Mouse (Mus musculus) neural tube, embryonic 14.5 days (tissue): ENCODE results near the gene Adgrl2. TPM values are rescaled to one million over a fixed set of nuclear protein-coding genes. Genes with fewer than 3 reads are reported as not detected.

ENCODE experiments used
- ATAC-seq: fragments of 200-750 bp; cut with Nextera tagmentation; 2 replicates; pipeline ENCODE4 v1.8.0; 2017; ENCODE audit warnings: low read depth, mild to moderate bottlenecking, moderate TSS enrichment, moderate library complexity
- H3K27ac ChIP-seq: fragments of 300-500 bp; sonication (generic); 2 replicates; pipeline ENCODE4 v1.5.1; 2014; ENCODE audit warnings: low read depth, mild to moderate bottlenecking, control low read depth, low read length, moderate library complexity, mixed read lengths
- H3K27me3 ChIP-seq: fragments of 300-500 bp; sonication (generic); 2 replicates; pipeline ENCODE4 v1.6.1; 2014; ENCODE audit warnings: low read length; ENCODE audit not compliant: control insufficient read depth, insufficient read depth
- H3K36me3 ChIP-seq: fragments of 300-500 bp; sonication (generic); 2 replicates; pipeline ENCODE4 v1.6.1; 2014; ENCODE audit warnings: low read length, mixed read lengths; ENCODE audit not compliant: control insufficient read depth, insufficient read depth
- H3K4me1 ChIP-seq: fragments of 300-500 bp; sonication (generic); 2 replicates; pipeline ENCODE4 v1.6.1; 2014; ENCODE audit warnings: low read length; ENCODE audit not compliant: control insufficient read depth, insufficient read depth
- H3K4me2 ChIP-seq: fragments of 300-500 bp; sonication (generic); 2 replicates; pipeline ENCODE4 v1.6.1; 2014; ENCODE audit warnings: mild to moderate bottlenecking, low read depth, low read length, control low read depth
- H3K4me3 ChIP-seq: fragments of 300-500 bp; sonication (generic); 2 replicates; pipeline ENCODE4 v1.5.1; 2014; ENCODE audit warnings: low read depth, low read length, control low read depth, mixed read lengths
- H3K9ac ChIP-seq: fragments of 300-500 bp; sonication (generic); replicated peaks from 2 replicates; pipeline ENCODE4 v1.6.1; 2014; ENCODE audit warnings: low read depth, mild to moderate bottlenecking, control low read depth, low read length, mixed read lengths
- H3K9me3 ChIP-seq: fragments of 300-500 bp; sonication (generic); 2 replicates; pipeline ENCODE4 v1.6.1; 2016; ENCODE audit warnings: low read length; ENCODE audit not compliant: control insufficient read depth
- WGBS: fragments of 180-500 bp; shearing (Covaris S2); extraction: QIAGEN DNeasy Blood & Tissue Kit; methylation state at CpG from one replicate; pipeline ENCODE4 v1.1.7; 2014; 5-methylcytosine and 5-hydroxymethylcytosine counted together
- polyA plus RNA-seq: library from polyadenylated mRNA; unstranded; fragments of >200 nt; fragmentation: Nextera tagmentation; extraction: Ambion mirVana; gene quantifications from 2 replicates; pipeline ENCODE4 v1.2.1, GENCODE M21; 2014

Adgrl2 gene
- polyA plus RNA-seq, 1 experiment from 2014 or later: 243 TPM

- H3K27me3 ChIP-seq: no peaks in the 10 kb centered on the region
- H3K9ac ChIP-seq: no peak overlapping the region
- WGBS: 86% methylated on average over 9 of the region's 9 CpGs
- H3K4me1 ChIP-seq: peaks cover 48% of the 10 kb centered on the region
- H3K36me3 ChIP-seq: no peaks in the 10 kb centered on the region
- H3K27ac ChIP-seq: no peak overlapping the region
- H3K9me3 ChIP-seq: no peaks in the 10 kb centered on the region
- H3K4me2 ChIP-seq: no peak overlapping the region
- no peak for ATAC-seq
- H3K4me3 ChIP-seq: no peak overlapping the region
These were observed 29.5 kb downstream of the Adgrl2 start for GRCm38 (mm10) chr3:148960751-148961289.

GRCm38 (mm10) chr3:148960215-148960614 lies 30.1 kb downstream of the Adgrl2 start:
- Histone ChIP-seq H3K4me2 (no peak overlapping the region), H3K27ac (no peak overlapping the region), H3K9ac (no peak overlapping the region), H3K9me3 (no peaks in the 10 kb centered on the region), H3K4me1 (peaks cover 50% of the 10 kb centered on the region), H3K4me3 (no peak overlapping the region), H3K27me3 (no peaks in the 10 kb centered on the region), H3K36me3 (no peaks in the 10 kb centered on the region)
- WGBS: 81% methylated on average over 10 of the region's 10 CpGs
- ATAC-seq: no peak; the same call in 1 of the 2 replicates

- Histone ChIP-seq H3K9me3 (no peaks in the 10 kb centered on the region), H3K4me2 (peak overlapping the region; percentile 41), H3K27ac (no peak overlapping the region), H3K4me3 (peak overlapping the region; percentile 10; the same call in 1 of the 2 replicates), H3K9ac (no peak overlapping the region), H3K4me1 (peaks cover 46% of the 10 kb centered on the region), H3K27me3 (no peaks in the 10 kb centered on the region), H3K36me3 (no peaks in the 10 kb centered on the region)
- ATAC-seq: 0 out of 2 replicates have a peak, but pooled peaks have one; percentile 42
- 12% methylated on average over 15 of the region's 15 CpGs for WGBS
These were observed 30.9 kb downstream of the Adgrl2 start for GRCm38 (mm10) chr3:148959327-148960025.

- ATAC-seq: no peak
- H3K9ac ChIP-seq: no peak overlapping the region
- no peak overlapping the region for H3K4me3 ChIP-seq
- 38% methylated on average over 5 of the region's 5 CpGs for WGBS
- H3K27ac ChIP-seq: no peak overlapping the region
- H3K4me2 ChIP-seq: no peak overlapping the region; the same call in 1 of the 2 replicates
- H3K4me1 ChIP-seq: peaks cover 46% of the 10 kb centered on the region
- H3K9me3 ChIP-seq: no peaks in the 10 kb centered on the region
- H3K36me3 ChIP-seq: no peaks in the 10 kb centered on the region
- H3K27me3 ChIP-seq: no peaks in the 10 kb centered on the region
These were observed 31.6 kb downstream of the Adgrl2 start for GRCm38 (mm10) chr3:148958714-148959113.

DNA sequence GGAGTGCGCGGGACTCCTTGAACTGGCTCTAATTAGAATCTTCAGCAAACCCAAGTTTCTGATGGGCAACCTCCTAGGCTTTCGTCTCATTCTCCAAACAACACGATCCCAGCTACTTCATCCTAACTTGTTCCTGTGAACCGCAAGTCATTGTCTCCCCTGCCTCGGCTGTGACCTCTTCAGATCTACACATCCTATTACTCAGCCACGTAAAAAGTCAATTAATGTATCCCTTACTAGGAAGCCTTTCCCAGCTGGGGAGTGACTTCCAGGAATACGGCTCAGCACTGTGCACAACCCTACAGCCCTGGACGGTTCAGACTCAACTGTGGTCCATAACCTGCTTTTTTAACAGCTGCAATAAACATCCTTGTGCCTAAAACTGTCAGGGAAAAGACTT lies 32.2 kb downstream of the Adgrl2 start:
- H3K4me3 ChIP-seq: no peak overlapping the region
- no peaks in the 10 kb centered on the region for H3K9me3 ChIP-seq
- ATAC-seq: no peak
- H3K9ac ChIP-seq: no peak overlapping the region
- H3K4me2 ChIP-seq: no peak overlapping the region
- no peaks in the 10 kb centered on the region for H3K36me3 ChIP-seq
- no peak overlapping the region for H3K27ac ChIP-seq
- WGBS: 35% methylated on average over 9 of the region's 9 CpGs
- peaks cover 46% of the 10 kb centered on the region for H3K4me1 ChIP-seq
- no peaks in the 10 kb centered on the region for H3K27me3 ChIP-seq

- Histone ChIP-seq H3K27ac (no peak overlapping the region), H3K36me3 (no peaks in the 10 kb centered on the region), H3K9me3 (no peaks in the 10 kb centered on the region), H3K4me1 (peaks cover 42% of the 10 kb centered on the region), H3K27me3 (no peaks in the 10 kb centered on the region), H3K9ac (no peak overlapping the region), H3K4me3 (no peak overlapping the region), H3K4me2 (no peak overlapping the region)
- no peak for ATAC-seq
- WGBS: 72% methylated on average over 7 of the region's 7 CpGs
These were observed 33.5 kb downstream of the Adgrl2 start for GRCm38 (mm10) chr3:148956887-148957286.

- Histone ChIP-seq H3K4me1 (peaks cover 32% of the 10 kb centered on the region), H3K27ac (no peak overlapping the region), H3K9ac (no peak overlapping the region), H3K27me3 (no peaks in the 10 kb centered on the region), H3K36me3 (no peaks in the 10 kb centered on the region), H3K9me3 (no peaks in the 10 kb centered on the region), H3K4me2 (no peak overlapping the region), H3K4me3 (no peak overlapping the region)
- WGBS: 35% methylated on average over 8 of the region's 8 CpGs
- 0 out of 2 replicates have a peak, but pooled peaks have one; percentile 8 for ATAC-seq
These were observed 40.6 kb downstream of the Adgrl2 start for GRCm38 (mm10) chr3:148949796-148950195.

- H3K36me3 ChIP-seq: no peaks in the 10 kb centered on the region
- no peaks in the 10 kb centered on the region for H3K27me3 ChIP-seq
- H3K27ac ChIP-seq: no peak overlapping the region
- H3K9ac ChIP-seq: no peak overlapping the region
- no peak overlapping the region for H3K4me3 ChIP-seq
- no peaks in the 10 kb centered on the region for H3K9me3 ChIP-seq
- peak; percentile 29; the same call in 1 of the 2 replicates for ATAC-seq
- WGBS: 22% methylated on average over 9 of the region's 9 CpGs
- no peak overlapping the region; the same call in 1 of the 2 replicates for H3K4me2 ChIP-seq
- H3K4me1 ChIP-seq: peaks cover 41% of the 10 kb centered on the region
These were observed 42.5 kb downstream of the Adgrl2 start for GRCm38 (mm10) chr3:148947805-148948405.

GRCm38 (mm10) chr3:148947266-148947665 lies 43.1 kb downstream of the Adgrl2 start:
- Histone ChIP-seq H3K4me1 (peaks cover 41% of the 10 kb centered on the region), H3K4me3 (no peak overlapping the region), H3K36me3 (no peaks in the 10 kb centered on the region), H3K9me3 (no peaks in the 10 kb centered on the region), H3K27ac (no peak overlapping the region), H3K4me2 (no peak overlapping the region), H3K27me3 (no peaks in the 10 kb centered on the region), H3K9ac (no peak overlapping the region)
- WGBS: 52% methylated on average over 6 of the region's 6 CpGs
- no peak for ATAC-seq
